Mouse (Mus musculus): ENCODE data around the gene Wdr18.

- TF ChIP-seq CTCF (IDR thresholded peaks at IDR 0.05; ENCODE audit: low read depth, low read length): no peak
- TF ChIP-seq POLR2A (IDR thresholded peaks at IDR 0.05; ENCODE audit: borderline replicate concordance, low read depth, low read length): no peak
Observed at GRCm38 (mm10) chr10:80017361-80017760, 57.4 kb downstream of the Wdr18 start.
